Mouse (Mus musculus) myocyte (in vitro differentiated cells): Measurements from ENCODE around the gene Hs3st5. TPM values are rescaled to one million over a fixed set of nuclear protein-coding genes. Genes with fewer than 3 reads are reported as not detected.
"Not testable (repeated sequence)": the region's sequence is repeated elsewhere in the genome, so short reads cannot be mapped to it uniquely, and the experiment has no call there.

Experiments used
- H3K27me3 ChIP-seq: one replicate; pipeline ENCODE4 v1.6.1; 2011; ENCODE audit not compliant: control insufficient read depth, insufficient read depth, insufficient read length
- H3K36me3 ChIP-seq: one replicate; pipeline ENCODE4 v1.6.1; 2011; ENCODE audit not compliant: control insufficient read depth, insufficient read depth
- H3K4me2 ChIP-seq: one replicate; pipeline ENCODE4 v1.6.1; 2011; ENCODE audit warnings: low read depth, control low read depth
- H3K4me3 ChIP-seq: one replicate; pipeline ENCODE4 v1.5.1; 2011; ENCODE audit warnings: mild to moderate bottlenecking, control low read depth, moderate library complexity
- H3K79me2 ChIP-seq: one replicate; pipeline ENCODE4 v1.6.1; 2011; ENCODE audit not compliant: control insufficient read depth, insufficient read depth
- H3ac ChIP-seq: one replicate; pipeline ENCODE4 v1.6.1; 2011; ENCODE audit not compliant: control insufficient read depth, insufficient read length
- CEBPB ChIP-seq: IDR thresholded peaks from 2 replicates; pipeline ENCODE4 v1.6.1; 2011; ENCODE audit warnings: mild to moderate bottlenecking, moderate library complexity; ENCODE audit not compliant: poor library complexity, insufficient read depth, severe bottlenecking
- E2F4 ChIP-seq: IDR thresholded peaks from one replicate; pipeline ENCODE4 v1.6.1; 2011; ENCODE audit warnings: mild to moderate bottlenecking, control low read depth, moderate library complexity; ENCODE audit not compliant: insufficient read depth
- MAX ChIP-seq: IDR thresholded peaks from one replicate; pipeline ENCODE4 v1.6.1; 2011; ENCODE audit warnings: low read depth, mild to moderate bottlenecking, control low read depth
- MYOD1 ChIP-seq, 3 experiments: IDR thresholded peaks; one replicate each; pipeline ENCODE4 v1.6.1; 2011; ENCODE audit warnings: control low read depth in 2 of 3, low read depth in 2 of 3, mild to moderate bottlenecking in 2 of 3, moderate library complexity in 1 of 3; ENCODE audit not compliant: insufficient read length in 2 of 3, control insufficient read depth in 1 of 3
- MYOG ChIP-seq, 3 experiments: IDR thresholded peaks; one replicate each; pipeline ENCODE4 v1.6.1; 2011; ENCODE audit warnings: control low read depth in 2 of 3, low read depth in 2 of 3, mild to moderate bottlenecking in 2 of 3; ENCODE audit not compliant: insufficient read length in 2 of 3, control insufficient read depth in 1 of 3, insufficient read depth in 1 of 3
- POLR2A ChIP-seq: IDR thresholded peaks from one replicate; pipeline ENCODE4 v1.6.1; 2011; ENCODE audit warnings: low read depth, mild to moderate bottlenecking, control low read depth, moderate library complexity; ENCODE audit not compliant: insufficient read length
- POLR2AphosphoS2 ChIP-seq: IDR thresholded peaks from one replicate; pipeline ENCODE4 v1.6.1; 2011; ENCODE audit warnings: low read depth, control low read depth; ENCODE audit not compliant: insufficient read length
- REST ChIP-seq: IDR thresholded peaks from one replicate; pipeline ENCODE4 v1.6.1; 2011; ENCODE audit warnings: mild to moderate bottlenecking, control low read depth, moderate library complexity; ENCODE audit not compliant: insufficient read depth, insufficient read length
- SRF ChIP-seq: IDR thresholded peaks from one replicate; pipeline ENCODE4 v1.6.1; 2011; ENCODE audit warnings: low read depth; ENCODE audit not compliant: control insufficient read depth, insufficient read length
- TCF12 ChIP-seq: IDR thresholded peaks from one replicate; pipeline ENCODE4 v1.6.1; 2011; ENCODE audit warnings: mild to moderate bottlenecking, control low read depth; ENCODE audit not compliant: poor library complexity, insufficient read depth, severe bottlenecking
- TCF3 ChIP-seq: IDR thresholded peaks from one replicate; pipeline ENCODE4 v1.6.1; 2011; ENCODE audit warnings: low read depth, control low read depth; ENCODE audit not compliant: insufficient read length
- USF1 ChIP-seq: IDR thresholded peaks from one replicate; pipeline ENCODE4 v1.6.1; 2011; ENCODE audit warnings: low read depth, mild to moderate bottlenecking, control low read depth, moderate library complexity
- polyA plus RNA-seq: library from polyadenylated mRNA; unstranded; fragments of >200 nt; fragmentation: generic; extraction: Trizol; gene quantifications from one replicate; pipeline ENCODE4 v1.2.1, GENCODE M21; 2012; ENCODE audit warnings: missing spikeins

The Hs3st5 gene
- polyA plus RNA-seq, 1 experiment: 0.31 TPM

DNA sequence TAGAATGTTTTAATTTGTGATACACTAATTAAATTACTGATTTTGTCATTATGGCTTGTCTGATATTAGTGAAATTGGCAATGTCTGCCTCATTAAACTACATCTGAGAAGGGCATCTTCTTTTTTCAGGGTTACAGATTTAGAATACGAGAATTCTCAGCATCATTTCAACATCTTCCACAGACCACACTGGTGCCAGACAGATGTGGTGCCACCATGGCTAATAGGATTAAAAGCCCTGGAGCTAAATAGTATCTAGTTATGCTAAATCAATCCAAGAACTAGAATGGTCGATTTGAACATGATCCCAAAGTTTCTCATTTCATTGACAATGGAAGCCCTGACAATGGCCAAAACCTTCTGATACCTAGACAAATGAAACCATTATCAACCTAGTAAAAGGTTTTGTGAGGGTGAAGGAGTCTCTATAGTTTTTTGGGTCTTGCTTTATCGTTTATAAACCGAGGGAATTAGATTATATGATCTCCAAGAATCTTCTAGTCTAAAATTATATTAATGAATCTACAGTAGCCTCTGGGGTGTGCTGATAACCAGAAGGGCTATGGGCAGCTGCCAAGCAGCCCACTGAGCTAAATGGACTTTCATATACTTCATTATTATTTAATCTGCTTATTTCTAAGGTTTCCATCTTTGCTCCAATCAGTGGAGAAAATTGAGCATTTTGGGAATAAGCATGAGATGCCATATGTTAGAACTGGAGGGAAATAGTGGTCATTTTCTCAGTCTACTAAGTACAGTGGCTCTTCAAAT lies 71.9 kb downstream of the Hs3st5 start:
- no peak overlapping the region for H3ac ChIP-seq
- H3K36me3 ChIP-seq: no peaks in the 10 kb centered on the region
- H3K4me3 ChIP-seq: no peak overlapping the region
- no peaks in the 10 kb centered on the region for H3K79me2 ChIP-seq
- no peak overlapping the region for H3K4me2 ChIP-seq
- no peak for TF ChIP-seq E2F4
- no peak for TF ChIP-seq REST
- TF ChIP-seq SRF: no peak
- TF ChIP-seq USF1: no peak
- no peak for TF ChIP-seq TCF3
- TF ChIP-seq CEBPB: no peak
- no peaks in the 10 kb centered on the region for H3K27me3 ChIP-seq

- H3ac ChIP-seq: no peak overlapping the region
- no peak overlapping the region for H3K4me2 ChIP-seq
- TF ChIP-seq POLR2AphosphoS2: no peak
- peak; percentile 50; the same call in 1 of the 2 replicates for TF ChIP-seq CEBPB
Observed at GRCm38 (mm10) chr10:36610400-36610799, 103.8 kb downstream of the Hs3st5 start.

DNA sequence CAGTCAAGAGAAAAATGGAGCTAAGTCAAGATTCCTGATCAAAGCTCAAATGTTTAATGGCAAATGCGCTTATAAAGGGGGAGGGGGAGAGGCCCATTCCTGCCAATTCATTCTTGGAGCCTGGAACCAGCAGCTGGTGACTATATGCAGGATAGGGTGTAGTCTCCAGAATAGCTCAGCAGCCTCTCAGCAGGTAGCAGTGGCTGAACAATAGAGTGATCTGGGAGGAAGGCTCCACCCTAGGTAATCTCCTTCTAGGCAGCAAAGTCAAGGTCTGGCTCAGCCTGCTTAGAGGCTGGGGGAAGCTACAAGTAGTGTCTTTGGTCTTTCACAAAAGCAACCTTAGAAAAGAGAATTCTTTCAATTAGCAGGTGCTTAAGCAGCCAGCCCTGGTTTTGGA lies 104.8 kb downstream of the Hs3st5 start:
- not testable (repeated sequence) for H3K4me3 ChIP-seq, H3K36me3 ChIP-seq, H3K79me2 ChIP-seq, H3K27me3 ChIP-seq, H3ac ChIP-seq, H3K4me2 ChIP-seq

More at GRCm38 (mm10) chr10:36610400-36610799, 103.8 kb downstream of the Hs3st5 start:
- no peak overlapping the region for H3K4me3 ChIP-seq
- no peaks in the 10 kb centered on the region for H3K27me3 ChIP-seq
- H3K36me3 ChIP-seq: no peaks in the 10 kb centered on the region
- no peaks in the 10 kb centered on the region for H3K79me2 ChIP-seq

DNA sequence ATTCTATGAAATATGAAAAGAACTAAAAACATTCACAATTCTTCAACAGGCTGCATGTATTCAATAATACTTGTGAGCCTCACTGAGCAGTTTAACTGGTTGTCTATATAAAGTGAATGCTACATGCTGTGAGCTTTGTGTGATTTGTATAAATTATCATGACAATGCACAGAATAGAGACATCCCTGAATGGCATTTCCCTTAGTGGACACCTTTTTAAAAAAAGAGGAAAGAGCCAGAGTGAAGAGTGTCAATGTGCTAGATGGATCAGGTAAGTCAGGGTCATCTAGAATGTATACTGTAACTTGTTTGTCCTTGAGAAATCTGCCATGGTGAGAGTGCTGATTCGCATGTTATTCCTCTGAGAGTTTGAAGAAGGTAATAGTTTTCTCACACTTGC lies 116.4 kb downstream of the Hs3st5 start:
- Histone ChIP-seq H3K79me2 (no peaks in the 10 kb centered on the region), H3K4me2 (no peak overlapping the region), H3ac (no peak overlapping the region), H3K27me3 (no peaks in the 10 kb centered on the region), H3K36me3 (no peaks in the 10 kb centered on the region), H3K4me3 (no peak overlapping the region)
- no peak for TF ChIP-seq POLR2AphosphoS2

GRCm38 (mm10) chr10:36627952-36628351 lies 121.3 kb downstream of the Hs3st5 start:
- TF ChIP-seq E2F4: no peak
- no peak for TF ChIP-seq MAX
- no peak for TF ChIP-seq POLR2AphosphoS2
- no peak for TF ChIP-seq SRF
- TF ChIP-seq TCF3: no peak
- TF ChIP-seq TCF12: no peak
- no peak for TF ChIP-seq REST
- no peak for TF ChIP-seq MYOG (IDR thresholded peaks at IDR 0.05; ENCODE audit: control insufficient read depth in 1 of 3, insufficient read depth in 1 of 3, insufficient read length in 2 of 3, low read depth in 2 of 3)
- TF ChIP-seq CEBPB: no peak
- TF ChIP-seq MYOD1 (IDR thresholded peaks at IDR 0.05; ENCODE audit: control insufficient read depth in 1 of 3, insufficient read length in 2 of 3, low read depth in 2 of 3): no peak
- TF ChIP-seq USF1: no peak
- no peak for TF ChIP-seq POLR2A
- no peak overlapping the region for H3ac ChIP-seq
- H3K4me2 ChIP-seq: no peak overlapping the region
- H3K36me3 ChIP-seq: no peaks in the 10 kb centered on the region
- H3K79me2 ChIP-seq: no peaks in the 10 kb centered on the region
- no peaks in the 10 kb centered on the region for H3K27me3 ChIP-seq
- no peak overlapping the region for H3K4me3 ChIP-seq

DNA sequence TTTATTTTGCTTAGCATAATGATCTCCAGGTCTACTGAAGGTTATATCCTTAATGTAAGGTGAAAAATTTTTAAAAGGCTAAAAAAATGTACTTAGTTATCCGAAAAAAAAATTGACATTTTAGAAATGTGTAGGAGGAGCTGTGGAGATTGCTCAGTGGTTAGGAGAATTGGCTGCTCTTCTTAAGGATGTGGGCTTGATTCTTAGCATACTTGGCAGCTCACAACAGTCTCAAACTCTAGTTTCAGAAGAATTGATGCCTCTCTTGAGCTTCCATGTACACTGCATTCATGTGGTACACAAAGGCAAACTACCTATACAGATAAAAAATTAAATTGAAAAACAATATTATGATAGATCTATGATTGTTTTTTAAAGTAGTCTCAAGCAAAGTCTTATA lies 125.1 kb downstream of the Hs3st5 start:
- no peak overlapping the region for H3K4me2 ChIP-seq
- H3K4me3 ChIP-seq: no peak overlapping the region
- H3K79me2 ChIP-seq: no peaks in the 10 kb centered on the region
- no peak overlapping the region for H3ac ChIP-seq
- H3K27me3 ChIP-seq: no peaks in the 10 kb centered on the region
- no peaks in the 10 kb centered on the region for H3K36me3 ChIP-seq
- no peak for TF ChIP-seq POLR2A
- TF ChIP-seq POLR2AphosphoS2: no peak
- TF ChIP-seq REST: no peak
- no peak for TF ChIP-seq SRF
- no peak for TF ChIP-seq MYOG (IDR thresholded peaks at IDR 0.05; ENCODE audit: control insufficient read depth in 1 of 3, insufficient read depth in 1 of 3, insufficient read length in 2 of 3, low read depth in 2 of 3)
- no peak for TF ChIP-seq MYOD1 (IDR thresholded peaks at IDR 0.05; ENCODE audit: control insufficient read depth in 1 of 3, insufficient read length in 2 of 3, low read depth in 2 of 3)
- no peak for TF ChIP-seq TCF3
- TF ChIP-seq MAX: no peak
- no peak for TF ChIP-seq E2F4
- no peak for TF ChIP-seq CEBPB
